Mouse (Mus musculus): Measurements from ENCODE around the gene Elp1. TPM values are rescaled to one million over a fixed set of nuclear protein-coding genes. Genes with fewer than 3 reads are reported as not detected.

The Elp1 gene
- polyA plus RNA-seq, 1 experiment from 2014 or later = 36.0 TPM

DNA sequence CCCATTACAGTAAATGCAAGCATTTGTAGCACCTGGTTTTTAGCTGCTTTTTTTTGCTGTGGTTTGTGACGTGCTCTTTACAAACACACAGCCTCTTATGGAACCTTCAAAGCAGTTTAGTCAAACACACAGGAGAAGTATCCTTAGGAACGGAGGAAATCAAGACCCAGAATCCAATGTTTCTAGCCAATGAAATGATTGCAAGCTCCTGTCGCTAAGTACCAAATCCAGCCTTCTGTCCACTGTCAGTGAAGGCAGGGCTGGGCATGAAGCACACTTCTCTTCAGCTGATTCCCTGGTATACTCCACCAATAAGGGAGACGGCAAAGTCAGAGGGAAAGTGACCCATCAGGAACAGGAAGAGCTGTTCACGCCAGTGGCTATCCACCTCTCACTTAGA, 46.1 kb downstream of the Elp1 start:
- H3K36me3 ChIP-seq (ENCODE audit: control insufficient read depth, insufficient read depth, low read length) = peaks cover 39% of the 10 kb centered on the region
- no peaks in the 10 kb centered on the region for H3K27me3 ChIP-seq (ENCODE audit: control insufficient read depth, insufficient read depth, low read length)
- no peak overlapping the region for H3K9ac ChIP-seq (ENCODE audit: low read length)
- H3K4me3 ChIP-seq (replicated peaks; ENCODE audit: low read length) = no peak overlapping the region
- WGBS = 86% methylated on average over 5 of the region's 5 CpGs
- no peak overlapping the region for H3K4me2 ChIP-seq (ENCODE audit: low read depth, low read length)
- no peaks in the 10 kb centered on the region for H3K4me1 ChIP-seq (ENCODE audit: control insufficient read depth, insufficient read depth, low read length)
- ATAC-seq (ENCODE audit: insufficient read depth, low FRiP score) = no peak
- no peak overlapping the region for H3K27ac ChIP-seq (ENCODE audit: low read length)
- H3K9me3 ChIP-seq (replicated peaks; ENCODE audit: control insufficient read depth, low read length) = no peaks in the 10 kb centered on the region

DNA sequence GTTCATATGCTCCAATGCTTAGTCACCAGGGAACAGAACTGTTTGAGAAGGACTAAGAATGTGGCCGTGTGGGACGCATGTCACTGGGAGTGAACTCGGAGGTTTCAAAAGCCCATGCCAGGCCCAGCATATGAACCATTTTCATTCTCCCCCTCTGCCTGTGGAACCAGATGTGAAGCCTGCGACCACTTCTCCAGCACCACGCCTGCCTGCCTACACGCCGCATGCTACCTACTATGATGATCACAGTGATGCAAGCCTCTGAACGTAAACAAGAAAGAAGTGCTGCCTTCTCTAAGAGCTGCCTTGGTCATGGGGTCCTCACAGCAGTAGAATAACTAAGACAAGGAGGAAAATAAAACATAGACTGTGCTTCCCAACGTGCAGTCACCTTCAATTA, 54.7 kb downstream of the Elp1 start:
- peaks cover 25% of the 10 kb centered on the region; the same call in 1 of the 2 replicates for H3K36me3 ChIP-seq (ENCODE audit: control insufficient read depth, insufficient read depth, low read length)
- WGBS = 95% methylated on average over 9 of the region's 9 CpGs

DNA sequence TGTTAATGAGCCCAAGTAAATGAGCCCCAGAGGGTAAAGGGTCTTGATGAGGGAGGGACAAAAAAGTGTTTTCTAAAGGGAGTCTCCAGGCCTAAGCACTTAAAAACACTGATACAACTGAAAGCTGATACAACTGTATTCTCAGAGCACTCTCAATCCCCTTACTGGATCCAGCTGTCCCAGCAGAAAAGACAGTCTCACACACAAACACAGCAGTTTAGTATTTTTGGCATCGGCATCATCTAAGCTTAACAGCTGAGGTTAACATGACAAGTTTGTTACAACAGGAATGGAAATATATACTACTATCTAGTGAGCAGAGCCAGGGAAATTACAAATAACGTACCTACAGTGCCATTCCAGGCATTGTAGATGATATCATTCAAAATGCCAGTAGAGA, 55.8 kb downstream of the Elp1 start:
- no peaks in the 10 kb centered on the region for H3K4me1 ChIP-seq (ENCODE audit: control insufficient read depth, insufficient read depth, low read length)
- no peak overlapping the region for H3K4me2 ChIP-seq (ENCODE audit: low read depth, low read length)
- 84% methylated on average over 2 of the region's 2 CpGs for WGBS
- H3K9me3 ChIP-seq (replicated peaks; ENCODE audit: control insufficient read depth, low read length) = no peaks in the 10 kb centered on the region
- H3K27ac ChIP-seq (ENCODE audit: low read length) = no peak overlapping the region
- H3K4me3 ChIP-seq (replicated peaks; ENCODE audit: low read length) = no peak overlapping the region
- H3K27me3 ChIP-seq (ENCODE audit: control insufficient read depth, insufficient read depth, low read length) = no peaks in the 10 kb centered on the region
- ATAC-seq (ENCODE audit: insufficient read depth, low FRiP score) = no peak
- no peak overlapping the region for H3K9ac ChIP-seq (ENCODE audit: low read length)
- peaks cover 20% of the 10 kb centered on the region; the same call in 1 of the 2 replicates for H3K36me3 ChIP-seq (ENCODE audit: control insufficient read depth, insufficient read depth, low read length)

More for the DNA sequence above, 54.7 kb downstream of the Elp1 start:
- Histone ChIP-seq H3K4me1 (ENCODE audit: control insufficient read depth, insufficient read depth, low read length) (no peaks in the 10 kb centered on the region), H3K4me3 (replicated peaks; ENCODE audit: low read length) (no peak overlapping the region), H3K27ac (ENCODE audit: low read length) (no peak overlapping the region), H3K4me2 (ENCODE audit: low read depth, low read length) (no peak overlapping the region), H3K9me3 (replicated peaks; ENCODE audit: control insufficient read depth, low read length) (no peaks in the 10 kb centered on the region), H3K27me3 (ENCODE audit: control insufficient read depth, insufficient read depth, low read length) (no peaks in the 10 kb centered on the region), H3K9ac (ENCODE audit: low read length) (no peak overlapping the region)
- ATAC-seq (ENCODE audit: insufficient read depth, low FRiP score) = no peak

DNA sequence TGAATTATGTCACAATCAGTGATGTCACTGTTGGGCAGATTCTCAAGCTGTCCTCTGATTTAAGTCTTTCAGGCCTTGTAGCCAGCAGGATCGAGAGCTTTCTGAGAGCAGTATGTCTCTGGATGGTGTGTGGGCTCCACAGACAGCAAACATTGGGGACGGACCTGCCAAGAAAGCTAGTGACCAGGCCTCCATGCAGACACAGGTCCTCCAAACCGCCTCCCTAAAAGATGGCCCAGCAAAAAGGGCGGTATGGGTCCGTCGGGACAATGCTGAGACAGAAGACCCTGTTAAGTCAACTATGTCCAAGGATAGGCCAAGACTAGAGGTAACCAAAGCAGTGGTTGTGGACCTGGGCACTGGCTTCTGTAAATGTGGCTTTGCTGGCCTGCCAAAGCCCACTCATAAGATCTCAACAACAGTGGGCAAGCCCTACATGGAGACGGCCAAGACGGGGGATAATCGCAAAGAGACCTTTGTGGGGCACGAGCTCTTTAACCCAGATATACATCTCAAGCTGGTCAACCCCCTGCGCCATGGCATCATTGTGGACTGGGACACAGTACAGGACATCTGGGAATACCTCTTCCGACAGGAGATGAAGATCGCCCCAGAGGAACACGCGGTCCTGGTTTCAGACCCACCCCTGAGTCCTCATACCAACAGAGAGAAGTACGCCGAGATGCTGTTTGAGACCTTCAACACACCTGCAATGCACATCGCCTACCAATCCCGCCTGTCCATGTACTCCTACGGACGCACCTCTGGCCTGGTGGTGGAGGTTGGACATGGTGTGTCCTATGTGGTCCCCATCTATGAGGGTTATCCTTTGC, 58.6 kb downstream of the Elp1 start, which contains the start of gene Actl7a:
TSS of gene Actl7a (plus strand) at position 51 of the 833 bp plus-strand sequence.
- no peaks in the 10 kb centered on the region for H3K9me3 ChIP-seq (replicated peaks; ENCODE audit: control insufficient read depth, low read length)
- H3K36me3 ChIP-seq (ENCODE audit: control insufficient read depth, insufficient read depth, low read length) = peaks cover 4% of the 10 kb centered on the region; the same call in 1 of the 2 replicates
- H3K4me1 ChIP-seq (ENCODE audit: control insufficient read depth, insufficient read depth, low read length) = no peaks in the 10 kb centered on the region
- H3K27ac ChIP-seq (ENCODE audit: low read length) = no peak within 1 kb of the TSS
- no peaks in the 10 kb centered on the region for H3K27me3 ChIP-seq (ENCODE audit: control insufficient read depth, insufficient read depth, low read length)
- no peak within 1 kb of the TSS for H3K9ac ChIP-seq (ENCODE audit: low read length)
- no peak for ATAC-seq (ENCODE audit: insufficient read depth, low FRiP score)
- no peak within 1 kb of the TSS for H3K4me2 ChIP-seq (ENCODE audit: low read depth, low read length)
- H3K4me3 ChIP-seq (replicated peaks; ENCODE audit: low read length) = no peak within 1 kb of the TSS
- 96% methylated on average over 21 of the region's 21 CpGs for WGBS

DNA sequence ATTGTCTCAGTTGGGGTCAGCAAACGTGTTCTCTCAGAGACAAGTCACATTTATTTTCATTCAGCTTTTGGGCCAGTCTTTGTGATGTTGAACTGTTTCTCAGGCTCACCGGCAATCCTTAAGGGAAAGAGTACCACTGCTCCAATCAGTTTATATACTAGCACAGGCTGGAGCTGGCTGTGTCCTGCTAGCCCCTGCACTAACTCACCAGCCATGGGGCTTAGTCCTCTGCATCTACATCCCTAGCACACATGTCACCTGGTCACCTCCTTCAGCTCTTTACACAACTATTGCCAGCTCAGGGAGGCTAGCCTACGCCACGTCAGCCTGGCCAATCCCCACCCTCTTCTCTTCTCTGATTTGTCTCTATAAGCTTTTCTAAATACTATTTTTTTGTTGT, 59.4 kb downstream of the Elp1 start:
- Histone ChIP-seq H3K9me3 (replicated peaks; ENCODE audit: control insufficient read depth, low read length) (no peaks in the 10 kb centered on the region), H3K36me3 (ENCODE audit: control insufficient read depth, insufficient read depth, low read length) (0 out of 2 replicates have a peak, but pooled peaks cover under 1% of the 10 kb centered on the region), H3K4me1 (ENCODE audit: control insufficient read depth, insufficient read depth, low read length) (no peaks in the 10 kb centered on the region), H3K4me2 (ENCODE audit: low read depth, low read length) (no peak overlapping the region), H3K4me3 (replicated peaks; ENCODE audit: low read length) (no peak overlapping the region), H3K27ac (ENCODE audit: low read length) (no peak overlapping the region), H3K27me3 (ENCODE audit: control insufficient read depth, insufficient read depth, low read length) (no peaks in the 10 kb centered on the region), H3K9ac (ENCODE audit: low read length) (no peak overlapping the region)
- no peak for ATAC-seq (ENCODE audit: insufficient read depth, low FRiP score)
- 92% methylated on average over 4 of the region's 4 CpGs for WGBS

DNA sequence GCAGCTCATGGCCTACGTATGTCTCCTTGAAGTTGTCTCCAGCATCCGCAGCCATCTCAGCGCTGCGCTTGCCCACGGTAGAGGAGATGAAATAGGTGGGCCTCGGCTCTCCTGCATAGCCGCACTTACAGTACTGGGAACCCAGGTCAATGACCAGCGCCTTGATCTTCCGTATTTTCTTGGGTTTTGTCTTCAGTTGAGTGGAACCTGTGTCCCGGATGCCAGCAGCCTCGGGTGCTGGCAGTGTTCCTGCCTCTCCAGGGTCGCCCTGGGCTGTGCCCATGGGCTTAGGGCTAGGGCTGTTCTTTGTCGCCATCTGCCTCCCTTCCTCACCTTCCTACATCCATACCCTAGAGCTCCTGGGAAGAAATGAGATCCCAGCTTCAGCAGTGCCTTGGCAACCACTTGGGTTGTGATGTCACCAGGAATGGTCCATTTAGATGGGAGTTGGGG, 61.1 kb downstream of the Elp1 start, which contains the start of gene Actl7b:
TSS of gene Actl7b (minus strand) at position 403 of the 453 bp plus-strand sequence.
- Histone ChIP-seq H3K36me3 (ENCODE audit: control insufficient read depth, insufficient read depth, low read length) (no peaks in the 10 kb centered on the region), H3K9ac (ENCODE audit: low read length) (no peak within 1 kb of the TSS), H3K27me3 (ENCODE audit: control insufficient read depth, insufficient read depth, low read length) (no peaks in the 10 kb centered on the region), H3K9me3 (replicated peaks; ENCODE audit: control insufficient read depth, low read length) (no peaks in the 10 kb centered on the region), H3K4me2 (ENCODE audit: low read depth, low read length) (no peak within 1 kb of the TSS), H3K4me3 (replicated peaks; ENCODE audit: low read length) (no peak within 1 kb of the TSS), H3K4me1 (ENCODE audit: control insufficient read depth, insufficient read depth, low read length) (no peaks in the 10 kb centered on the region), H3K27ac (ENCODE audit: low read length) (no peak within 1 kb of the TSS)
- WGBS = 94% methylated on average over 13 of the region's 13 CpGs
- no peak for ATAC-seq (ENCODE audit: insufficient read depth, low FRiP score)

DNA sequence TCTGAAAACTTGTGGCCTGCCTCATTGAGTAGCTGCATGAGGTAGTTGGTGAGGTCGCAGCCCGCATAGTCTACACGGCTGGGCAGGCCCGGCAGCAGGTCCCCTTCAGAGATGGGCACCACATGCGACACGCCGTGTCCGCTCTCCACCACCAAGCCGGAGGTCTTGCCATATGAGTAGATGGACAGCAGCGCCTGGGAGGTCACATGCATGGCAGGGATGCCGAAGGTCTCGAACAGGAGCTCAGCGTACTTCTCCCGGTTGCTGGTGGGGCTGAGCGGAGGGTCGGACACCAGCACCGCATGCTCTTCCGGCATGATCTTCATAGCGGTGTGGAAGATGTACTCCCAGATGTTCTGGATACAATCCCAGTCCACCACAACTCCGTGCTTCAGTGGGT, 61.5 kb downstream of the Elp1 start:
- H3K4me2 ChIP-seq (ENCODE audit: low read depth, low read length) = no peak overlapping the region
- no peak for ATAC-seq (ENCODE audit: insufficient read depth, low FRiP score)
- no peaks in the 10 kb centered on the region for H3K9me3 ChIP-seq (replicated peaks; ENCODE audit: control insufficient read depth, low read length)
- no peaks in the 10 kb centered on the region for H3K27me3 ChIP-seq (ENCODE audit: control insufficient read depth, insufficient read depth, low read length)
- H3K27ac ChIP-seq (ENCODE audit: low read length) = no peak overlapping the region
- WGBS = 95% methylated on average over 20 of the region's 20 CpGs
- H3K36me3 ChIP-seq (ENCODE audit: control insufficient read depth, insufficient read depth, low read length) = no peaks in the 10 kb centered on the region
- H3K4me3 ChIP-seq (replicated peaks; ENCODE audit: low read length) = no peak overlapping the region
- no peaks in the 10 kb centered on the region for H3K4me1 ChIP-seq (ENCODE audit: control insufficient read depth, insufficient read depth, low read length)
- no peak overlapping the region for H3K9ac ChIP-seq (ENCODE audit: low read length)

DNA sequence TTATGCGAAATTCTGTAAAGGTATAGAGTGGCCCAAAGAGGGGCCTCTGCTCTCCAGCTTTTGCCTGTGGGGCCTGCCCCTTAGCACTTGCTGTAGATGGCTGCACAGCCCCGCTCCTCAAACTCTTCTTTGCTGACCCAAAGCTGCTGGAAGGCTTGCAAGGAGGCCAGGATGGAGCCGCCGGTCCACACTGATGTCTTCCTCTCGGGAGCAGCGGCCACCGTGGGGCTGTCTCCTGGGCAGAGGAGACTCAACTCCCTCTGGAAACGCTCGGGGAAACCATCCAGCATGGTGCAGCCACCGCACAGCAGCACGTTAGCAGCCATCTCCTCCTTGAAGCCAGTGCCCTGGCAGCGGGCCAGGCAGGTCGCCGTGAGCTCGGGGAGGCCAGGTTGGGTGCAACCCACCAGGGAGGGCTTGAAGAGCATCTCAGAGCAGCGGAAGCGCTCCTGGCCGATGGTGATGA, 62.1 kb downstream of the Elp1 start, which contains the start of gene Gm26657:
TSS of gene Gm26657 (plus strand) at position 51 of the 466 bp plus-strand sequence.
- Histone ChIP-seq H3K9me3 (replicated peaks; ENCODE audit: control insufficient read depth, low read length) (no peaks in the 10 kb centered on the region), H3K4me2 (ENCODE audit: low read depth, low read length) (no peak within 1 kb of the TSS), H3K4me1 (ENCODE audit: control insufficient read depth, insufficient read depth, low read length) (no peaks in the 10 kb centered on the region), H3K9ac (ENCODE audit: low read length) (no peak within 1 kb of the TSS), H3K36me3 (ENCODE audit: control insufficient read depth, insufficient read depth, low read length) (no peaks in the 10 kb centered on the region), H3K4me3 (replicated peaks; ENCODE audit: low read length) (no peak within 1 kb of the TSS), H3K27ac (ENCODE audit: low read length) (no peak within 1 kb of the TSS), H3K27me3 (ENCODE audit: control insufficient read depth, insufficient read depth, low read length) (no peaks in the 10 kb centered on the region)
- ATAC-seq (ENCODE audit: insufficient read depth, low FRiP score) = no peak
- WGBS = 82% methylated on average over 18 of the region's 18 CpGs

DNA sequence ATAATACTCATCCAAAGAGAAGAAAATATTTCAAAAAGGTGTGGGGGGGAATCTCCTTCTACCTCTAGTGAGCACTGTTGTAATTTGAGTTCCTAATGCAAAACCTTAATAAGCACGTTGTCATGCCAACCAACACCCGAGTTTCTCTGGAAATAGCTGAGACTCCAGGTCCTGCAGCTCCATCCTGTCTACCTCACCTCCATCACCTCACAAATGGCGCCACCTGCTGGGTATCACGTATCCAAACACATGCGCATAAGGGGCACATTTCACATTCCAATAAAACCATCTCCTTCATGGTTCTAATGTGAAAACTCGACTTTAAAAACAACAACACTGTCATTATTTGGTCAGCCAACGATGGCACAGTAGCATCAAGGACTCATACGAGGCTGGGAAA, 76.3 kb downstream of the Elp1 start:
- no peaks in the 10 kb centered on the region for H3K4me1 ChIP-seq (ENCODE audit: control insufficient read depth, insufficient read depth, low read length)
- H3K27ac ChIP-seq (ENCODE audit: low read length) = no peak overlapping the region
- H3K36me3 ChIP-seq (ENCODE audit: control insufficient read depth, insufficient read depth, low read length) = no peaks in the 10 kb centered on the region
- no peak overlapping the region for H3K4me2 ChIP-seq (ENCODE audit: low read depth, low read length)
- no peak overlapping the region for H3K9ac ChIP-seq (ENCODE audit: low read length)
- no peaks in the 10 kb centered on the region for H3K27me3 ChIP-seq (ENCODE audit: control insufficient read depth, insufficient read depth, low read length)
- no peak overlapping the region for H3K4me3 ChIP-seq (replicated peaks; ENCODE audit: low read length)
- no peaks in the 10 kb centered on the region for H3K9me3 ChIP-seq (replicated peaks; ENCODE audit: control insufficient read depth, low read length)
- ATAC-seq (ENCODE audit: insufficient read depth, low FRiP score) = no peak
- WGBS = 63% methylated on average over 8 of the region's 8 CpGs

All from stomach, embryonic 16.5 days (tissue).